Mouse (Mus musculus): ENCODE data around the gene Afap1. TPM values are rescaled to one million over a fixed set of nuclear protein-coding genes. Genes with fewer than 3 reads are reported as not detected.

The Afap1 gene
- total RNA-seq, 2 experiments from 2014 or later, result 27.0 to 30.4 TPM

DNA sequence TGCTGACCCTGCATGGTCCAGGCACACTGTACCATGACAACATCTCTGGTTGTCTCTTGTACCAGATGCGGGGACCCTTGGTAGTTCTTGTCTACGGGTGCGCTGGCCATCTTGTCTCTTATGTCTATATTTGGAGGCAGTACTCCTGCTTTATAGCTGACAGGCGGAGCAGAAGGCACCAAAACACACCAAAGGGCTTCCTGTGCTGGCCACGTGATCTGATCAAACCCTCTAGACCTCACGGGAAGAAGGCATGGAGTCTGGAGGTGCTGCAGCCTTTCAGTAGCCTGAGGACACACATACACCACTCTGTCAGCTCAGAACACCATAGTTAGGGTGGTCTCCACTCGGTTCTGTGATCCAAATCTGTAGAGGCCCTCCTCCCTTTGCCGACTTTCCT lies 113.0 kb downstream of the Afap1 start:
- intact Hi-C loops (cut with DNase I), result no loop called here

DNA sequence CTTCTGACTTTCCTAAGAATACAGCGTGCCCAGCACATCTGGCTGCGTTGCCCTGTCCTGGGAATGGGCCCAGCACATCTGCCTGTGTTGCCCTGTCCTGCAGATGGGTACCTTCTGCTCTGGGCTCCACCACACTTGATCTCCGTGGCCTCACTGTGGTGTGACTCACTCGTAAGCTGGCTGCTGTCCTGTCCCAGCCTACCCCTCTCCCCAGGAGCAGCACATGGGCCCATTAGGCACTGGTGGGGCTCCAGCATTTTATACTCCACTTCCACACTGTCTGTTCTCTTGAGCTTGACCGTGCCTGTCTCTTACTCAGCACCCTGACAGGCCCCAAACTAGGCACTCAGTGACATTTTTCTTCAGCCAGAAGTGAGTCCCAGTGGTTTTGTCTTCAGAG lies 113.5 kb downstream of the Afap1 start:
- intact Hi-C loops (cut with DNase I), result no loop called here
- DNase-seq (ENCODE audit: low spot score in 2 of 2), result no peak

More for the DNA sequence above, 113.0 kb downstream of the Afap1 start:
- DNase-seq (ENCODE audit: low spot score in 2 of 2), result no peak

- no peak for DNase-seq (ENCODE audit: low spot score in 2 of 2)
- intact Hi-C loops (cut with DNase I), result no loop called here
Observed at GRCm38 (mm10) chr5:36007649-36008048, 114.5 kb downstream of the Afap1 start.

GRCm38 (mm10) chr5:36009405-36009804 lies 116.3 kb downstream of the Afap1 start:
- no peak for DNase-seq (ENCODE audit: low spot score in 2 of 2)

GRCm38 (mm10) chr5:36018366-36018765 lies 125.2 kb downstream of the Afap1 start:
- intact Hi-C loops (cut with DNase I), result no loop called here
- DNase-seq (ENCODE audit: low spot score in 2 of 2), result no peak

More at GRCm38 (mm10) chr5:36009405-36009804, 116.3 kb downstream of the Afap1 start:
- intact Hi-C loops (cut with DNase I), result no loop called here

- intact Hi-C loops (cut with DNase I), result no loop called here
- no peak for DNase-seq (ENCODE audit: low spot score in 2 of 2)
Observed at GRCm38 (mm10) chr5:36021091-36021490, 128.0 kb downstream of the Afap1 start.

DNA sequence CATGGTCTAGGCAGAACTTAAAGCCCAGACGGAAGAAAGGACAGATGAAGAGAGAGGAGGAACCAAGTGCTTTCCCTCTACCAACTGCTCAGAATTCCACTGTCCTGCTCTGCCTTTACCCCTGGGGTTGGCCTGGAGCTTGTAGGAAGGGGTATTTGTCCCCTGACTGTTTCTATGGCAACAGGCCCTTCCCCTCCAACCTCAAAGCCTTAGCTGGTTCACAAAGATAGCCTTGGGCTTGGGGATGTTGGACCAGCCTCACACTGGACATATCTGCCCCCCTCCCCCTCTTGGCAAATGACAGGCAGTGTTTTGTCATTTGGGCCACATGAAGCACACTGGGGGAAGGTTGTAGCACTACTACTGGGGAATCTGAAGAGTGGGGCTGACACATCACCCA lies 129.2 kb downstream of the Afap1 start:
- no peak for DNase-seq (ENCODE audit: low spot score in 2 of 2)
- intact Hi-C loops (cut with DNase I), result no loop called here

DNA sequence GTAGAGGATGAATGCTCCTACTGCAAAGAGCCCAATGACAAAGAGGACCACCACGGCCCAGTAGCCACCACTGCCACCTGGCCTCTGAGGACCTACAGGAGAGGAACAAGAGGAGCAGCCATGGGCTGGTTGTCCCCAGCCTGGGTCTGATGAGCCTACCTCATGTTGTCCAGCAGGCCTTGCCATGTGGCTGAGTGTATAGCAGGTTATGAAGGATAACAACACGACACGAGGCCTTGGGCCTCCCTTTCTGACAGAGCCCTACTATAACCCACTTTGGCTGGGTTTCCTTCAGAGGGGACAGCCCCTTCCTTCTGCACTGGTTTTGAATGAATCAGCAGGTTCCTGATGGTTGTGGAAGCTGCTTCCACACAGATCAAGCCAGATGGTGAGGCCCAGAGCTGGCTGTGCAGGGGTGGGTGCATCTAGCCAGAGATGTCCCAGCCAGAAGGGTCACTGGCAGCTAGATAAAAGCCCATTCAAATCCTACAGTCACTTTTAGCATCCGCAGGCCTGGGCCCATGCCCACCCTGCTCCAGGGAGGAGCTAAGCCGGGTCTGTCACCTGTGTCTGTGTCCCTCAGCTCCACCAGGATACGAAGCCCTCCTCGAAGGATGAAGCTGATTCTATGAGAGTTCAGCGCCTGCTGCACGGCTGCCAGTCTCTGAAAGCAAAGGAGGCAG lies 131.0 kb downstream of the Afap1 start:
- intact Hi-C loops (cut with DNase I), result no loop called here
- DNase-seq (ENCODE audit: low spot score in 2 of 2), result no peak

DNA sequence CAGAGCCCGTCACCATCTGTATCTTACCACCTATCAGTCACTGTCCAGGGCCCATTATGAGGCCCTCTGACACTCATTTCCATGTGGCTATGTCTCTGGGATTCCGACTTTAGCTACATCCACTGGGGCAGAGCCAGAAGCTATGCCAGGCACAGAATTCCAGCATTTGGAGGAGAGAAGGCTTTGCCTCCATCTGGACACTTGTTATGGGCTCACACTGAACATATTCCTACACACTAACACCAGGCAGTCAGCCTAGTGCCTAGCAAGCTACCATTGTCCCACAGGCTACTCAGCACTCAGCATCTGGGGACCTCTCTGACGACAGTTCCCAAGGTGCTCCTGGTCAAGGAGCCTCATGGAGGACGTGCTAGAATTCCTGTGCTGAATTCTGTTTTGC lies 132.0 kb downstream of the Afap1 start:
- intact Hi-C loops (cut with DNase I), result no loop called here
- no peak for DNase-seq (ENCODE audit: low spot score in 2 of 2)

DNA sequence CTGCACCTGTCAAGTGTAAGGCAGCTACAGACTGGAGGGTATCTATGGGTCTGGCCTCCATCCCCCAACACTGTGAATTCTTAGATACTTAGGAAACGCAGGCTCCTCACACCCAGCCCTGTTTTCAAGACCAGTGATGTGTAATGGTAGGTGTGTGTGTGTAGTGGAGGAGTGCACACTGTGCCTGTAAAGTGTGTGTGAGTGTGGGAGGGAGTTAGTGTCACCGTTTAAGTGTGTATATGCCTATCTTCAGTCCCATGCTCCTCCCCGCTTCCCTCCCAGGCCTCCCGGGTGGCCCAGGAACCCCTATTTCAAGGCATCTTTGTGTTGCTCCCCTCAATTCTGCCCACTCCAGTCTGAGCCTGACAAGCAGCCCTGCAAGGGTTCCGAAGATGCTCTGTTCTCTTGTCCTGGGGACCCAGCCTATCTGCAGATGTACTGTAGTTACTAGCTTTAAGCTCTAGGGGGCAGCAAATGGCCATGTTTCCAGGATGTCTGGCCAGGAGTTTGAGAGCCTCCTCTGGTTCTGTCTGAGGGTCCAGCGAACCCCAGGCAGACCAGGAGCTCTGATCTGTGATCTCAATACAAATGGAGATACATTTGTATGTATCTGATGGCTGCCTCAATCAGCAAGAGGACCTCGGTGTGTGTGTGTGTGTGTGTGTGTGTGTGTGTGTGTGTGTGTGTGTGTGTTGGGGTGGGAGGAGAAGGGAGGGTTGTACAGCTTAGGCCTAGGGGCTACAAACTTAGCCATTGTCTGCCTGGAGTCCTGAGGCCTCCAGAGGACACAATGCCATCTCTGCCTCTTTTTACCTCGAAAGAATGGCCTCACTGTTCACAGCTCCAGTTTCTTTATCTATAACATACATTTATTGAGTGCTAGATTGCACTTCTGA lies 140.7 kb downstream of the Afap1 start:
- DNase-seq (ENCODE audit: low spot score in 2 of 2), result peak; percentile 44 to 57

DNA sequence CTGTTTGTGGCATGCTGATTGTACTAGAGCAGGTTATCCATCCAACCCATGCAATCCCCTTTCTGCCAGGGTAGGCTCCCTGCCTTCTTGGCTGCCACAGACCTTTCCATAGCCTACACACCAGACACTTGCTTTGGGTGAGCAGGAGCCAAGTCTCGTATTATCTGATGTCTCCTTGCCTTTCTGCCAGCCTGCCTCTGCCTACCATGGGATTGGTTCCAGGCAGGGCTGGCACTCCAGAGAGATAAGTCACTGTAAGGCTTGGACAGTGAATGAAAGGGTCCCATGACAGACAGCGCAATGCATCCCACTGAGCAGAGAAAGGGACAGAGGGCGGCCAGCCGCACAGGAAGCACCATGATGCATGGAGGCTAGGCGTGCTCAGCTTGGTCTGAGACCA lies 146.5 kb downstream of the Afap1 start:
- intact Hi-C loops (cut with DNase I), result loop anchor here (10.0 kb wide), 1 partner anchor 285 kb away; no protein-coding TSS in a partner anchor
- no peak for DNase-seq (ENCODE audit: low spot score in 2 of 2)

More for the DNA sequence above, 140.7 kb downstream of the Afap1 start:
- intact Hi-C loops (cut with DNase I), result loop anchor here (2.0 to 10.0 kb wide), 4 partner anchors 179 to 424 kb away; partner anchors contain the start of gene Sorcs2

GRCm38 (mm10) chr5:36040398-36041235 lies 147.5 kb downstream of the Afap1 start:
- intact Hi-C loops (cut with DNase I), result no loop called here
- no peak for DNase-seq (ENCODE audit: low spot score in 2 of 2)

DNA sequence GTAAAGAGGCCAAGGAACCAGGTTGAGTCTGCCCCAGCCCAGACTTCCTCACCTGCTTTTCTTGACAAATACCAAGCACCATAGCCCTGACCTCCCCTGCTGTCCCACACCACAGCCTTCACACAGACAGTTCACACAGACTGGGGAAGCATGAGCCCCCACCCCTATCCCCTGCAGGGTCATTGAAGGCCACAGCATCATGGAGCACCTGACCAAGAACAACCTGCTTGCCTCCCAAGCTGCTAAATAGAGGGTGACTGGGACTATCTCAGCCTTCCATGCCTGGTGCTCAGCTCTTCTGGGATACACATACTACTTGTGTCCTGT lies 148.1 kb downstream of the Afap1 start:
- intact Hi-C loops (cut with DNase I), result no loop called here
- no peak for DNase-seq (ENCODE audit: low spot score in 2 of 2)

- no peak for DNase-seq (ENCODE audit: low spot score in 2 of 2)
- intact Hi-C loops (cut with DNase I), result no loop called here
Observed at GRCm38 (mm10) chr5:36041756-36042155, 148.6 kb downstream of the Afap1 start.

DNA sequence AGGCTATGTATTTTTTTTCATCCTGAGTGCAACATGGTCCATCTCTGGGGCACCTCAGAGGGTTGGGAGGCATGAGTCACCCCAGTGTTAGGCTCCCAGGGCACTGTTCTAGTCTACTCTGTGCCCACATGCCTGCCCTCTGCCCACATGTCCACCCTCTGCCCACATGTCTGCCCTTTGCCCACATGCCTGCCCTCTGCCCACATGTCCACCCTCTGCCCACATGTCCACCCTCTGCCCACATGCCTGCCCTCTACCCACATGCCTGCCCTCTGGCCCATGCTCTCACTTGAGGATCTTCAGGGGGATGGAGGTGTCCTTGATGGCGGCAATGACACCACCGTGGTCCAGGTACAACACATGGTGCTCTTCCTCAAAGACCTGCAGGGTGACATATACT lies 150.0 kb downstream of the Afap1 start:
- no peak for DNase-seq (ENCODE audit: low spot score in 2 of 2)
- intact Hi-C loops (cut with DNase I), result no loop called here

Other genes with a start within 250 kb of the Afap1 start
- gene Htra3, start 213.5 kb upstream of the Afap1 start, total RNA-seq (2021), result 1 to 10 TPM; 7.7 to 9.6 TPM
- gene Sh3tc1, start 153.3 kb upstream of the Afap1 start, total RNA-seq (2021), result 1 to 10 TPM; 3.0 to 3.3 TPM
- 100 to 1,000 TPM; 150 to 220 TPM for gene Ablim2, start 135.4 kb upstream of the Afap1 start, total RNA-seq (2021)